Mouse (Mus musculus): ENCODE measurements around the gene Kif3c. TPM values are rescaled to one million over a fixed set of nuclear protein-coding genes. Genes with fewer than 3 reads are reported as not detected.

Gene Kif3c
- polyA plus RNA-seq, 1 experiment from 2014 or later = 66.9 TPM

- no peaks in the 10 kb centered on the region; the same call in 1 of the 2 replicates for H3K27me3 ChIP-seq (ENCODE audit: control insufficient read depth, insufficient read depth, low read length)
- peak; percentile 57 for ATAC-seq (ENCODE audit: low read depth)
- peaks cover 3% of the 10 kb centered on the region; the same call in 1 of the 2 replicates for H3K4me1 ChIP-seq (ENCODE audit: control insufficient read depth, insufficient read depth, low read length)
- peak overlapping the region; percentile 95 for H3K4me3 ChIP-seq (ENCODE audit: low read depth, low read length)
- no peaks in the 10 kb centered on the region for H3K36me3 ChIP-seq (ENCODE audit: control insufficient read depth, insufficient read depth, low read length)
- H3K4me2 ChIP-seq (ENCODE audit: low read depth, low read length) = peak overlapping the region; percentile 57
- H3K27ac ChIP-seq (ENCODE audit: low read depth, low read length) = peak overlapping the region; percentile 95
- H3K9me3 ChIP-seq (ENCODE audit: control insufficient read depth, low read length) = no peaks in the 10 kb centered on the region
- WGBS = 43% methylated on average over 15 of the region's 15 CpGs
- peak overlapping the region; percentile 76 for H3K9ac ChIP-seq (replicated peaks; ENCODE audit: low read depth, low read length)
Measured at GRCm38 (mm10) chr12:3425375-3426341, 60.7 kb downstream of the Kif3c start.

- peaks cover 3% of the 10 kb centered on the region; the same call in 1 of the 2 replicates for H3K4me1 ChIP-seq (ENCODE audit: control insufficient read depth, insufficient read depth, low read length)
- H3K4me2 ChIP-seq (ENCODE audit: low read depth, low read length) = peak within 1 kb of the TSS; percentile 57
- no peaks in the 10 kb centered on the region; the same call in 1 of the 2 replicates for H3K27me3 ChIP-seq (ENCODE audit: control insufficient read depth, insufficient read depth, low read length)
- peak within 1 kb of the TSS; percentile 76 for H3K9ac ChIP-seq (replicated peaks; ENCODE audit: low read depth, low read length)
- ATAC-seq (ENCODE audit: low read depth) = peak; percentile 96
- peak within 1 kb of the TSS; percentile 95 for H3K27ac ChIP-seq (ENCODE audit: low read depth, low read length)
- H3K36me3 ChIP-seq (ENCODE audit: control insufficient read depth, insufficient read depth, low read length) = no peaks in the 10 kb centered on the region
- WGBS = under 1% methylated on average over 53 of the region's 53 CpGs
- H3K9me3 ChIP-seq (ENCODE audit: control insufficient read depth, low read length) = no peaks in the 10 kb centered on the region
- peak within 1 kb of the TSS; percentile 95 for H3K4me3 ChIP-seq (ENCODE audit: low read depth, low read length)
Measured at GRCm38 (mm10) chr12:3426530-3427034, 61.6 kb downstream of the Kif3c start, which contains the start of gene Asxl2. Gene Asxl2 (plus strand): TSS chr12:3426857.

DNA sequence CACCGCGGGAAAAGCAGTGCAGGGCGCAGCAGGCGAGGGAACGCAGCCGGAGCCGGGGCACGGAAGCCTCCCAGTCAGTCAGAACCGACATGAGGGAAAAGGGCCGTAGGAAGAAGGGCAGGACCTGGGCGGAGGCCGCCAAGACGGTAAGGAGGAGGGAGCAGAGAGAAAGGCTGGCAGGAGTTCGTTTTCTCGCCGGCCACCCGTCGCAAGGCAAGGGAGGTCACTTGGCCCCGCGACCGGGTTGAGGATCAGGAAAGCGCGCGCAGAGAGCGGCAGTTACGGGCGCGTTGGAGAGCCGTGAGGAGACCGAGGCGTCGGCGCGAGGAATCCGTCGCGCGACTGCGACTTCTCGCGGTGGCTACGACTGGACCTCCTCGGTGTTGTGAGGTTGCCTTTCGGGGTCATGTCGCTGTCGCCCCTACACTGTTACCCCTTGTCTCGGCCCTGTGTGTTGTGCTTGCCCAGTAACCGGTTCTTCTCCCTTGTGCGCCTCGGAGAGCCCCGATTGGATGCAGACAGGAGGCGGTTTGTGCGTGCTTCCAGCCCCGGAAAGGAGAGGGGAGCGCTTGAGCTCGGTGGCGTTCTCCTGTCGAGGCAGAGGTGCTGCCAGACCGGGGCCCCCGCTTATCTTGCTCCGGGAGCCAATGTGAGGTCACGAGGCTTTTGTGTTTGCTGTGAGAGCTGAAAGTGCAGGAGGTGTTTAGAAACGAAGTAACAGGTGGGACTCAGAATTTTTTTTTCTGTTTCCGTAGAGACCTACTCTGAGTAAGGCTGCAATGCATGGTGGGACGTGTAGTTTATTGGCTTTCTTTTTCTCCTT, 62.3 kb downstream of the Kif3c start:
- ATAC-seq (ENCODE audit: low read depth) = peak; percentile 61

DNA sequence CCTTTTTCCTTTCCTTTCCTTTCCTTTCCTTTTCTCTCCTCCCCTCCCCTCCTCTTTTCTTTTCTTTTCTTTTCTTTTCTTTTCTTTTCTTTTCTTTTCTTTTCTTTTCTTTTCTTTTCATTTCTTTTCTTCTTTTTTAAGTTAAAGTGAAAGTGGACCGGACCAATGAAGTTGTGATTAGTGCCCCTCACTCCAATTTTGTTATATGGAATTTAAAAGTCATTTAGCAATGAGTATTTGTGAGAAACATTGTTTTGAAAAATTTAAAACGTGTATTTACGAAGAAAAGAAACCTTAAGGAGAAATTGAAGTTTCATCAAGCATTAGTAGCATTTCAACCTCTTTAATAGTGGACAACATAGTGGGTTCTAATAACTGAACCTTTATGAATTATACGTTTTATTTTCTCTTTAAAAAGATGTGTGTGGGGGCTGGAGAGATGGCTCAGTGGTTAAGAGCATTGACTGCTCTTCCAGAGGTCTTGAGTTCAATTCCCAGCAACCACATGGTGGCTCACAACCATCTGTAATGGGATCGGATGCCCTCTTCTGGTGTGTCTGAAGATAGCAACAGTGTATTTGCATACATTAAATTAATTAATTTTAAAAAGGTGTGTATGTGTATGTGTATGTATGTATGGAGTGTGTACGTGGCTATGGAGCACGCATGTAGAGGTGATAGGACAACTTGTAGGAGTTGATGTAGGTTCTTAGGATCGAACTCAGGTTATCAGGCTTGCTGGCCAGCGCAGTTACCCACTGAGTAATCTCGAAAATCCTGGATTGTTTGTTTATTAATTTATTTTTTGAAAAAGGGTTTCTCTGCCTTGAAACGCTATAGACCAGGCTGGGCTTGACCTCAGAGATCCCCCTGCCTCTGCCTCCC, 63.2 kb downstream of the Kif3c start:
- WGBS = 70% methylated on average over 11 of the region's 11 CpGs
- Histone ChIP-seq H3K4me2 (ENCODE audit: low read depth, low read length) (peak overlapping the region; percentile 46), H3K27ac (ENCODE audit: low read depth, low read length) (no peak overlapping the region), H3K27me3 (ENCODE audit: control insufficient read depth, insufficient read depth, low read length) (no peaks in the 10 kb centered on the region; the same call in 1 of the 2 replicates), H3K36me3 (ENCODE audit: control insufficient read depth, insufficient read depth, low read length) (no peaks in the 10 kb centered on the region), H3K4me3 (ENCODE audit: low read depth, low read length) (peak overlapping the region; percentile 95), H3K9me3 (ENCODE audit: control insufficient read depth, low read length) (no peaks in the 10 kb centered on the region), H3K4me1 (ENCODE audit: control insufficient read depth, insufficient read depth, low read length) (peaks cover 3% of the 10 kb centered on the region; the same call in 1 of the 2 replicates), H3K9ac (replicated peaks; ENCODE audit: low read depth, low read length) (no peak overlapping the region; the same call in 1 of the 2 replicates)
- no peak for ATAC-seq (ENCODE audit: low read depth)

More for the DNA sequence above, 62.3 kb downstream of the Kif3c start:
- Histone ChIP-seq H3K9me3 (ENCODE audit: control insufficient read depth, low read length) (no peaks in the 10 kb centered on the region), H3K27me3 (ENCODE audit: control insufficient read depth, insufficient read depth, low read length) (no peaks in the 10 kb centered on the region; the same call in 1 of the 2 replicates), H3K4me3 (ENCODE audit: low read depth, low read length) (peak overlapping the region; percentile 95), H3K4me1 (ENCODE audit: control insufficient read depth, insufficient read depth, low read length) (peaks cover 3% of the 10 kb centered on the region; the same call in 1 of the 2 replicates), H3K36me3 (ENCODE audit: control insufficient read depth, insufficient read depth, low read length) (no peaks in the 10 kb centered on the region), H3K9ac (replicated peaks; ENCODE audit: low read depth, low read length) (peak overlapping the region; percentile 76), H3K27ac (ENCODE audit: low read depth, low read length) (peak overlapping the region; percentile 95), H3K4me2 (ENCODE audit: low read depth, low read length) (peak overlapping the region; percentile 46)
- WGBS = under 1% methylated on average over 65 of the region's 65 CpGs

DNA sequence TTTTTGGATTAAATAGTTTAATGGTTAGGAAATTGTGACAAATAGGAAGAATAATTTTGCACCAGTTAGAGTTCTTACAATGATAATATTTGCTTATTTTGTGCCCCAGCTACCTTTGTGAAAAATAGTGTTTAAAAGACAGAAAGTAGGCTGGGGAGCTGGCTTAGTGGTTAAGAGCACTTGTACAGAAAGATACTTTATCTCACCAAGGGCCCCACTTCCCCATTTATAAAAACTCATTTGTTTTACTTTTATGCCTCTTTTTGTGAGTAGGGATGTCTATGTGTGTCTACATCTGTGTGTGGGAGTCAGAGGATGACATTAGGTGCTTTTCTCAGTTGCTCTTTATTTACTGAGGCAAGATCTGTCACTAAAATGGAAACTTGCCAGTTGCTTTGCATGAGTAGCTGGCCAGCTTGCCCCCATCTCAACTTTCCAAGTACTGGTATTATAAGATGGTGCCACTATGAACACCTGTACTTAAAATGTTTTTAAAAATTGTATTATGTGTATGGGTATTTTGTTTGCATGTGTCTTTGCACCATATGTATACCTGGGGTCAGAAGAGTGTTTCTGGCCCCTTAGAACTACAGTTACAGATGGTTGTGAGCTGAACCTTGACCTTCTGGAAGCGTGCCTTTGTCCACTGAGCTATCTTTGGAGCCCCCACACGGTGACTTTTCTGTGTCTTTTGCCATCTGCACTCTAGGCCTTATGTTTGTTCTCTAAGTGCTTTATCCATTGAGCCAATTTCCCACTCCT, 64.9 kb downstream of the Kif3c start:
- H3K4me1 ChIP-seq (ENCODE audit: control insufficient read depth, insufficient read depth, low read length) = peaks cover 3% of the 10 kb centered on the region; the same call in 1 of the 2 replicates
- WGBS = 83% methylated on average over 2 of the region's 2 CpGs
- no peak overlapping the region for H3K9ac ChIP-seq (replicated peaks; ENCODE audit: low read depth, low read length)
- no peak overlapping the region for H3K4me3 ChIP-seq (ENCODE audit: low read depth, low read length)
- no peak for ATAC-seq (ENCODE audit: low read depth)
- no peaks in the 10 kb centered on the region for H3K9me3 ChIP-seq (ENCODE audit: control insufficient read depth, low read length)
- H3K27me3 ChIP-seq (ENCODE audit: control insufficient read depth, insufficient read depth, low read length) = no peaks in the 10 kb centered on the region; the same call in 1 of the 2 replicates
- H3K4me2 ChIP-seq (ENCODE audit: low read depth, low read length) = no peak overlapping the region
- no peaks in the 10 kb centered on the region for H3K36me3 ChIP-seq (ENCODE audit: control insufficient read depth, insufficient read depth, low read length)
- H3K27ac ChIP-seq (ENCODE audit: low read depth, low read length) = no peak overlapping the region

- H3K9me3 ChIP-seq (ENCODE audit: control insufficient read depth, low read length) = no peaks in the 10 kb centered on the region
- no peak overlapping the region for H3K27ac ChIP-seq (ENCODE audit: low read depth, low read length)
- H3K4me1 ChIP-seq (ENCODE audit: control insufficient read depth, insufficient read depth, low read length) = peaks cover 3% of the 10 kb centered on the region; the same call in 1 of the 2 replicates
- no peak for ATAC-seq (ENCODE audit: low read depth)
- H3K9ac ChIP-seq (replicated peaks; ENCODE audit: low read depth, low read length) = no peak overlapping the region
- no peak overlapping the region for H3K4me2 ChIP-seq (ENCODE audit: low read depth, low read length)
- no peaks in the 10 kb centered on the region; the same call in 1 of the 2 replicates for H3K27me3 ChIP-seq (ENCODE audit: control insufficient read depth, insufficient read depth, low read length)
- no peak overlapping the region for H3K4me3 ChIP-seq (ENCODE audit: low read depth, low read length)
- H3K36me3 ChIP-seq (ENCODE audit: control insufficient read depth, insufficient read depth, low read length) = no peaks in the 10 kb centered on the region
Measured at GRCm38 (mm10) chr12:3430443-3430753, 65.5 kb downstream of the Kif3c start.

DNA sequence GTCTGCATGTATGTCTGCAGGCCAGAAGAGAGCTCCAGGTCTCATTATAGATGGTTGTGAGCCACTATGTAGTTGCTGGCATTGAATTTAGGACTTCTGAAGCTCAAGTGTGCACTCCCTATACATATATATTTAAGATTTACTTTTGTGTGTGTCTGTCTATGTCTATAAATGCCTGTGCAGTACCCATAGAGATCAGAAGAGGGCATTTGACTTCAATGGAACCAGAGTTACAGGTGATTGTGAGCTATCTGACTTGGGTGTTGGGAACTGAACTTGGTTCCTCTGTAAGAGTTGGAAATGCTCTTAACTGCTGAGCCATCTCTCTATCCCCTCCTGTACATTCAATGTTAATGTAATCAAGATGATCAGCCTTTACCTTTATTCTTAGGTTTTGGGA, 66.1 kb downstream of the Kif3c start:
- Histone ChIP-seq H3K36me3 (ENCODE audit: control insufficient read depth, insufficient read depth, low read length) (no peaks in the 10 kb centered on the region), H3K27ac (ENCODE audit: low read depth, low read length) (no peak overlapping the region), H3K4me2 (ENCODE audit: low read depth, low read length) (no peak overlapping the region), H3K27me3 (ENCODE audit: control insufficient read depth, insufficient read depth, low read length) (no peaks in the 10 kb centered on the region; the same call in 1 of the 2 replicates), H3K4me3 (ENCODE audit: low read depth, low read length) (no peak overlapping the region), H3K9ac (replicated peaks; ENCODE audit: low read depth, low read length) (no peak overlapping the region), H3K9me3 (ENCODE audit: control insufficient read depth, low read length) (no peaks in the 10 kb centered on the region), H3K4me1 (ENCODE audit: control insufficient read depth, insufficient read depth, low read length) (no peaks in the 10 kb centered on the region)
- ATAC-seq (ENCODE audit: low read depth) = no peak

Data from neural tube, embryonic 14.5 days (tissue).